In genomic region chr17:74489024-74489900, GRCm38 (mm10) we compare ENCODE assay signal across 1 mouse cellular context.
TF ChIP-seq lines count a peak whose summit lies in the region.

TSS of gene Yipf4 (plus strand) at chr17:74489493.

TF ChIP-seq in CH12.LX, 34 proteins besides CTCF, POLR2A, EP300 and RAD21 (continued from another document):
- TF ChIP-seq HCFC1 (IDR thresholded peaks at IDR 0.05; ENCODE audit: low read depth, low read length) (peak; percentile 92), KAT2A (IDR thresholded peaks at IDR 0.05; ENCODE audit: insufficient replicate concordance, low read length) (peak; percentile 89; the same call in 1 of the 2 replicates), MXI1 (IDR thresholded peaks at IDR 0.05; ENCODE audit: low read depth, low read length) (peak; percentile 91), PAX5 (IDR thresholded peaks at IDR 0.05; ENCODE audit: low read length) (no peak), CHD2 (IDR thresholded peaks at IDR 0.05; ENCODE audit: low read length) (peak; percentile 87), MAZ (IDR thresholded peaks at IDR 0.05; ENCODE audit: low read depth, low read length) (no peak), ETS1 (conservative IDR thresholded peaks at IDR 0.05; ENCODE audit: low read depth, low read length) (peak; percentile 52; the same call in 1 of the 2 replicates), TBP (conservative IDR thresholded peaks at IDR 0.05; ENCODE audit: low read depth, low read length) (0 out of 2 replicates have a peak, but pooled peaks have one; percentile 79), ZC3H11A (IDR thresholded peaks at IDR 0.05; ENCODE audit: low read depth, low read length) (no peak), ZKSCAN1 (IDR thresholded peaks at IDR 0.05; ENCODE audit: borderline replicate concordance, low read depth, low read length) (no peak), GABPA (IDR thresholded peaks at IDR 0.05; ENCODE audit: insufficient replicate concordance, low read depth, low read length) (no peak)
